Mouse (Mus musculus) heart, embryonic 14.5 days (tissue): ENCODE data around the gene Cdr2l. TPM values are rescaled to one million over a fixed set of nuclear protein-coding genes. Genes with fewer than 3 reads are reported as not detected.
A peak's percentile ranks its signal among the peaks of the same experiment; 100 is the strongest.

Source experiments
- ATAC-seq: fragments of 200-750 bp; cut with Nextera tagmentation; 2 replicates; pipeline ENCODE4 v1.8.0; 2017; ENCODE audit warnings: low read depth, moderate TSS enrichment; ENCODE audit not compliant: insufficient number of reproducible peaks, insufficient read depth, low FRiP score
- H3K27ac ChIP-seq, 2 experiments: fragments of 200-500 bp in 1 of 2; fragments of 300-500 bp in 1 of 2; sonication (generic) in 1 of 2; replicated peaks in 1 of 2; 2 replicates each; pipeline ENCODE4 v1.5.1; 2012 to 2014; ENCODE audit warnings: low read depth in 2 of 2, low read length in 2 of 2, control low read depth in 1 of 2, mild to moderate bottlenecking in 1 of 2, mixed read lengths in 1 of 2; ENCODE audit not compliant: control insufficient read depth in 1 of 2, insufficient read depth in 1 of 2
- H3K27me3 ChIP-seq: fragments of 300-500 bp; sonication (generic); 2 replicates; pipeline ENCODE4 v1.6.1; 2014; ENCODE audit warnings: mild to moderate bottlenecking, low read length, control low read depth; ENCODE audit not compliant: control insufficient read depth, insufficient read depth
- H3K36me3 ChIP-seq: fragments of 300-500 bp; sonication (generic); 2 replicates; pipeline ENCODE4 v1.6.1; 2014; ENCODE audit warnings: mild to moderate bottlenecking, control low read depth, low read length, mixed read lengths; ENCODE audit not compliant: control insufficient read depth, insufficient read depth
- H3K4me1 ChIP-seq, 2 experiments: fragments of 200-500 bp in 1 of 2; fragments of 300-500 bp in 1 of 2; sonication (generic) in 1 of 2; 2 replicates each; pipeline ENCODE4 v1.6.1; 2012 to 2014; ENCODE audit warnings: low read length in 2 of 2, control low read depth in 1 of 2, mixed read lengths in 1 of 2; ENCODE audit not compliant: control insufficient read depth in 2 of 2, insufficient read depth in 2 of 2
- H3K4me2 ChIP-seq: fragments of 300-500 bp; sonication (generic); 2 replicates; pipeline ENCODE4 v1.6.1; 2014; ENCODE audit warnings: mild to moderate bottlenecking, low read length
- H3K4me3 ChIP-seq, 2 experiments: fragments of 200-500 bp in 1 of 2; fragments of 300-500 bp in 1 of 2; sonication (generic) in 1 of 2; 2 replicates each; pipeline ENCODE4 v1.5.1; 2012 to 2014; ENCODE audit warnings: low read length in 2 of 2, mild to moderate bottlenecking in 2 of 2, control low read depth in 1 of 2, low read depth in 1 of 2, moderate library complexity in 1 of 2; ENCODE audit not compliant: control insufficient read depth in 1 of 2, insufficient read depth in 1 of 2
- H3K9ac ChIP-seq: fragments of 300-500 bp; sonication (generic); 2 replicates; pipeline ENCODE4 v1.6.1; 2014; ENCODE audit warnings: mild to moderate bottlenecking, low read length
- H3K9me3 ChIP-seq: fragments of 300-500 bp; sonication (generic); 2 replicates; pipeline ENCODE4 v1.6.1; 2016; ENCODE audit warnings: low read length, control low read depth; ENCODE audit not compliant: control insufficient read depth
- whole genome bisulfite sequencing: fragments of 180-500 bp; shearing (Covaris S2); extraction: QIAGEN DNeasy Blood & Tissue Kit; methylation state at CpG from one replicate; pipeline ENCODE4 v1.1.7; 2014; 5-methylcytosine and 5-hydroxymethylcytosine counted together
- polyA plus RNA-seq: library from polyadenylated mRNA; unstranded; fragments of >200 nt; fragmentation: Nextera tagmentation; extraction: Ambion mirVana; gene quantifications from 2 replicates; pipeline ENCODE4 v1.2.1, GENCODE M21; 2014

Cdr2l gene
- polyA plus RNA-seq, 1 experiment from 2014 or later = 10.5 TPM

- no peak overlapping the region for H3K4me2 ChIP-seq
- H3K9me3 ChIP-seq = no peaks in the 10 kb centered on the region
- H3K27me3 ChIP-seq = peaks cover 20% of the 10 kb centered on the region
- peak overlapping the region in 1 of 2 experiments; percentile 57; a peak in 1 of 4 replicates for H3K27ac ChIP-seq
- H3K4me1 ChIP-seq = peaks cover 5 to 7% of the 10 kb centered on the region in 2 experiments; a peak in 3 of 4 replicates
- WGBS = 40% methylated on average over 3 of the region's 3 CpGs
- H3K36me3 ChIP-seq = no peaks in the 10 kb centered on the region
- H3K9ac ChIP-seq = no peak overlapping the region
- no peak for ATAC-seq
- H3K4me3 ChIP-seq = no peak overlapping the region
Observed at GRCm38 (mm10) chr11:115359293-115359692, 22.4 kb upstream of the Cdr2l start.

- Histone ChIP-seq H3K9ac (no peak overlapping the region), H3K27me3 (peaks cover 21% of the 10 kb centered on the region)
- no peak for ATAC-seq
Observed at GRCm38 (mm10) chr11:115359726-115360125, 22.0 kb upstream of the Cdr2l start.

GRCm38 (mm10) chr11:115364136-115364535 lies 17.6 kb upstream of the Cdr2l start:
- peaks cover 29% of the 10 kb centered on the region for H3K27me3 ChIP-seq
- H3K4me2 ChIP-seq = no peak overlapping the region
- H3K36me3 ChIP-seq = no peaks in the 10 kb centered on the region
- H3K4me1 ChIP-seq = peaks cover 9 to 27% of the 10 kb centered on the region in 2 experiments
- no peak overlapping the region for H3K27ac ChIP-seq
- no peaks in the 10 kb centered on the region for H3K9me3 ChIP-seq
- H3K4me3 ChIP-seq = no peak overlapping the region
- 76% methylated on average over 3 of the region's 3 CpGs for WGBS
- no peak for ATAC-seq
- H3K9ac ChIP-seq = no peak overlapping the region

More at GRCm38 (mm10) chr11:115359726-115360125, 22.0 kb upstream of the Cdr2l start:
- Histone ChIP-seq H3K9me3 (no peaks in the 10 kb centered on the region), H3K27ac (peak overlapping the region in 1 of 2 experiments; percentile 57; a peak in 1 of 4 replicates), H3K4me3 (no peak overlapping the region), H3K4me1 (peaks cover 5 to 7% of the 10 kb centered on the region in 2 experiments; a peak in 3 of 4 replicates), H3K36me3 (no peaks in the 10 kb centered on the region), H3K4me2 (no peak overlapping the region)
- WGBS = 50% methylated on average over 6 of the region's 6 CpGs

GRCm38 (mm10) chr11:115366039-115366705 lies 15.5 kb upstream of the Cdr2l start:
- peak overlapping the region in 1 of 2 experiments; percentile 24; a peak in 1 of 4 replicates for H3K27ac ChIP-seq
- peaks cover 8 to 21% of the 10 kb centered on the region in 2 experiments for H3K4me1 ChIP-seq
- ATAC-seq = no peak
- no peaks in the 10 kb centered on the region for H3K36me3 ChIP-seq
- H3K4me3 ChIP-seq = peak overlapping the region in 1 of 2 experiments; percentile 58; a peak in 2 of 4 replicates
- H3K4me2 ChIP-seq = peak overlapping the region; percentile 95
- no peaks in the 10 kb centered on the region for H3K9me3 ChIP-seq
- WGBS = 27% methylated on average over 7 of the region's 7 CpGs
- H3K27me3 ChIP-seq = peaks cover 34% of the 10 kb centered on the region
- no peak overlapping the region for H3K9ac ChIP-seq

GRCm38 (mm10) chr11:115366706-115367394 lies 14.9 kb upstream of the Cdr2l start:
- H3K9me3 ChIP-seq = no peaks in the 10 kb centered on the region
- H3K36me3 ChIP-seq = no peaks in the 10 kb centered on the region
- H3K4me1 ChIP-seq = peaks cover 8 to 21% of the 10 kb centered on the region in 2 experiments
- H3K27me3 ChIP-seq = peaks cover 34% of the 10 kb centered on the region
- H3K4me2 ChIP-seq = peak overlapping the region; percentile 95
- ATAC-seq = no peak
- H3K9ac ChIP-seq = peak overlapping the region; percentile 75
- peak overlapping the region; percentile 58 to 61 for H3K4me3 ChIP-seq
- peak overlapping the region in 1 of 2 experiments; percentile 11; a peak in 1 of 4 replicates for H3K27ac ChIP-seq
- WGBS = 3% methylated on average over 26 of the region's 28 CpGs

GRCm38 (mm10) chr11:115367395-115367944 lies 14.2 kb upstream of the Cdr2l start, which contains the start of gene Hid1:
Hid1 (minus strand) TSS chr11:115367756.
- Histone ChIP-seq H3K36me3 (no peaks in the 10 kb centered on the region), H3K4me3 (peak within 1 kb of the TSS; percentile 58 to 61), H3K4me1 (peaks cover 8 to 21% of the 10 kb centered on the region in 2 experiments), H3K27ac (peak within 1 kb of the TSS in 1 of 2 experiments; percentile 11; a peak in 1 of 4 replicates), H3K9ac (peak within 1 kb of the TSS; percentile 75), H3K4me2 (peak within 1 kb of the TSS; percentile 95), H3K27me3 (peaks cover 34% of the 10 kb centered on the region), H3K9me3 (no peaks in the 10 kb centered on the region)
- WGBS = under 1% methylated on average over 38 of the region's 39 CpGs
- peak; percentile 49; the same call in 1 of the 2 replicates for ATAC-seq

- H3K4me3 ChIP-seq = no peak overlapping the region
- peaks cover 37% of the 10 kb centered on the region for H3K27me3 ChIP-seq
- no peak overlapping the region for H3K4me2 ChIP-seq
- H3K4me1 ChIP-seq = peaks cover 17 to 29% of the 10 kb centered on the region in 2 experiments
- no peaks in the 10 kb centered on the region for H3K36me3 ChIP-seq
- H3K9ac ChIP-seq = no peak overlapping the region
- H3K27ac ChIP-seq = no peak overlapping the region
- no peaks in the 10 kb centered on the region for H3K9me3 ChIP-seq
- 49% methylated on average over 7 of the region's 7 CpGs for WGBS
- ATAC-seq = no peak
Observed at GRCm38 (mm10) chr11:115370368-115370767, 11.3 kb upstream of the Cdr2l start.
